In the genomic region with DNA sequence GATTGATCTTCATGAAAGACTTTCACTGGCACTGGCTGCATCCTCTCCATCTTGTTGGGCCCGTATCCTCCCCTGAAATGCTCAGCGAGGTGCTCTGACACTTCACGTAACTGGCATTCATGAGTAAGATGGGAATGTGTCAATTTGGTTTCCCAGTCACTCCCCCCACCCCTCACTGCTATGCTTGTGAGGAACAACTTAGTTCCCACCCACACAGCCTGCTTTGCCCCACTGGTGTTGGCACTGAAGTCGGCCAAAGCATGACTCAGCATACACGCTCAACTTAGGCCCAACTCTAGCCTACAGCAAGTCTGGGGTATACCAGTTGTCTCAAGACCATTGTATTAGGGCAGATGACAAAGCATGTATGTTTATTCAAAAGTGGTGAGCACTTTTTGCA, we compare ENCODE assay signal across 32 mouse cellular contexts.
A peak's percentile ranks its signal among the peaks of the same experiment; 100 is the strongest.
DNase-seq lines count a peak whose midpoint lies in the region; ATAC-seq and TF ChIP-seq lines count a peak whose summit lies in the region.
"Had no signal": no experiment of that assay in that cellular context is flagged by ENCODE, and none has a peak within 500 bp of the region (broad histone marks: within the 10 kb centered on the region; RNA-seq: fewer than 3 reads in every experiment).

No protein-coding gene starts in this region.

- H3K4me3 ChIP-seq in forebrain, embryonic 11.5 days (ENCODE audit: low read depth, low read length), result no peak overlapping the region
- H3K4me3 ChIP-seq: embryonic facial prominence, embryonic 13.5 days; forebrain, embryonic 10.5 days; heart, embryonic 10.5 days; heart, embryonic 15.5 days; liver, embryonic 12.5 days had no signal

- CTCF ChIA-PET in Patski (lab: Charles Lee), result no interaction called here

- WGBS in forebrain, embryonic 11.5 days, result 94% methylated on average over 5 of the region's 5 CpGs

- DNase-seq in layer of hippocampus, adult 11-12 months (ENCODE audit: low spot score), result peak; percentile 48
- DNase-seq in layer of hippocampus, postnatal 14 days (ENCODE audit: low spot score in 2 of 2), result no peak
- peak; percentile 64 for DNase-seq in right cerebral cortex, adult 18-20 months
- DNase-seq in right cerebral cortex, postnatal 14 days, result no peak
- peak; percentile 35 for DNase-seq in Patski (ENCODE audit: low read depth, low spot score)
- DNase-seq in layer of hippocampus, adult 9-11 months, result peak; percentile 63
- no peak for DNase-seq in thymus, postnatal 4 days
- no peak for DNase-seq in forebrain, embryonic 11.5 days (ENCODE audit: low spot score)
- DNase-seq: adrenal gland, adult 8-10 months; cerebellum, adult 8-10 months; cerebellum, postnatal 36 days; embryo, embryonic 11 days; gastrocnemius, postnatal 25 days; heart, adult 11 months; kidney, adult 2 months; liver, postnatal 0 days; lung, postnatal 36 days; thymus, adult 2 months; thymus, postnatal 36 days had no signal

- H3K9ac ChIP-seq in forebrain, embryonic 11.5 days (ENCODE audit: low read length), result no peak overlapping the region
- H3K9ac ChIP-seq: embryonic facial prominence, embryonic 13.5 days; heart, embryonic 15.5 days; liver, embryonic 12.5 days; liver, postnatal 0 days had no signal

- H3K36me3 ChIP-seq in forebrain, embryonic 11.5 days (ENCODE audit: control insufficient read depth, insufficient read depth, low read length), result no peaks in the 10 kb centered on the region
- H3K36me3 ChIP-seq: embryonic facial prominence, embryonic 13.5 days; forebrain, embryonic 10.5 days; heart, embryonic 10.5 days; heart, embryonic 15.5 days; liver, embryonic 12.5 days had no signal

- no peak for TF ChIP-seq CTCF in Patski (IDR thresholded peaks at IDR 0.05)

- no peak for ATAC-seq in Patski
- no peak for ATAC-seq in forebrain, embryonic 11.5 days (replicated peaks; ENCODE audit: low FRiP score)
- ATAC-seq: activated CD4-positive, CD25-positive, alpha-beta regulatory T cell, adult 4 months; CD4-positive, CD25-positive, alpha-beta regulatory T cell, adult 4 months; forebrain, embryonic 16.5 days; hindbrain, embryonic 16.5 days; liver, embryonic 12.5 days; liver, postnatal 0 days; midbrain, embryonic 16.5 days had no signal

- no peaks in the 10 kb centered on the region for H3K4me1 ChIP-seq in forebrain, embryonic 11.5 days (replicated peaks; ENCODE audit: control insufficient read depth, insufficient read depth, low read length)
- H3K4me1 ChIP-seq: heart, embryonic 10.5 days; heart, embryonic 15.5 days; liver, embryonic 12.5 days had no signal

- POLR2A ChIA-PET in Patski (lab: Charles Lee), result no interaction called here

- H3K4me2 ChIP-seq in forebrain, embryonic 11.5 days (ENCODE audit: low read depth, low read length, severe bottlenecking), result no peak overlapping the region
- H3K4me2 ChIP-seq: embryonic facial prominence, embryonic 13.5 days; heart, embryonic 15.5 days; liver, embryonic 12.5 days; midbrain, embryonic 11.5 days had no signal

- no peaks in the 10 kb centered on the region for H3K27me3 ChIP-seq in Patski
- H3K27me3 ChIP-seq in forebrain, embryonic 11.5 days (ENCODE audit: control insufficient read depth, insufficient read depth, low read length), result no peaks in the 10 kb centered on the region
- H3K27me3 ChIP-seq: embryonic facial prominence, embryonic 13.5 days; heart, embryonic 15.5 days; liver, embryonic 12.5 days had no signal

- no peaks in the 10 kb centered on the region for H3K9me3 ChIP-seq in forebrain, embryonic 11.5 days (ENCODE audit: control insufficient read depth, low read length)
- H3K9me3 ChIP-seq: embryonic facial prominence, embryonic 13.5 days; forebrain, embryonic 10.5 days; heart, embryonic 10.5 days; heart, embryonic 15.5 days; liver, embryonic 12.5 days had no signal

- no peak overlapping the region for H3K27ac ChIP-seq in forebrain, embryonic 11.5 days (ENCODE audit: low read depth, low read length)
- H3K27ac ChIP-seq: embryonic facial prominence, embryonic 13.5 days; forebrain, embryonic 10.5 days; heart, embryonic 10.5 days; heart, embryonic 15.5 days; kidney, postnatal 0 days; liver, embryonic 12.5 days; stomach, postnatal 0 days had no signal

- in situ Hi-C loops in Patski (cut with MboI; ENCODE audit: low pct_unique_long_range_greater_than_20kb), result no loop called here

Comparison
In these comparisons a context has a peak if more than half of its experiments do, and no peak if none do; other contexts are left out.
1. DNase-seq: peak in layer of hippocampus, adult 11-12 months (single experiment), right cerebral cortex, adult 18-20 months (single experiment), Patski (single experiment) and layer of hippocampus, adult 9-11 months (single experiment); none in layer of hippocampus, postnatal 14 days (0 of 2), right cerebral cortex, postnatal 14 days (single experiment), thymus, postnatal 4 days (single experiment) and forebrain, embryonic 11.5 days (single experiment).